Mouse (Mus musculus) ovary, postnatal 36 days (tissue): ENCODE results near the gene Defb30.

ENCODE experiments used
- DNase-seq: peaks from one replicate; pipeline ENCODE4 v3.0.0; 2022; ENCODE audit warnings: low spot score, mixed read lengths

The Defb30 gene

DNA sequence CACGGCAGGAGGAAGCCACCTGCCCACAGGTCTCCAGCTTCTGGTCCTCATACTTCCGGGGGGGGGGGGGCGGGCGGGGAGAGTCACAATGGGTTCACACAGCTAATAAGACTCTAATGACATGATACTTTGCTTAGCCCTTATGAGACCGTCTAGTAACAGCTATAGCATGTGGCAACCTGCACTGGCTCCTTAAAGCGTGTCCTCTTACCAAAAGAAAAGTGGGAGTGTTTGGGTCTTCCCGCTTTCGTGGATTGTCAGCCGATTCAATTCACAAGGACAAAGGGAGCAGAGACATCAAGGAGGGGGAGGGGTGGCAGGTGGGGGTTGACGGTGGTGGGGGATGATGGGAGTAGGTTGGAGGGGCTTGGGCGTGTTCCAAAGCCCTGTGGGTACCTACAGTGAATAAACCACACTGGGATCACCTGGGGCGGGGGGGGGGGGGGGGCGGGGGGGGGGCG is at the start of gene Defb30:
Gene Defb30, minus strand, starts transcription at position 51 of the 461 bp plus-strand sequence.
- DNase-seq, result no peak

DNA sequence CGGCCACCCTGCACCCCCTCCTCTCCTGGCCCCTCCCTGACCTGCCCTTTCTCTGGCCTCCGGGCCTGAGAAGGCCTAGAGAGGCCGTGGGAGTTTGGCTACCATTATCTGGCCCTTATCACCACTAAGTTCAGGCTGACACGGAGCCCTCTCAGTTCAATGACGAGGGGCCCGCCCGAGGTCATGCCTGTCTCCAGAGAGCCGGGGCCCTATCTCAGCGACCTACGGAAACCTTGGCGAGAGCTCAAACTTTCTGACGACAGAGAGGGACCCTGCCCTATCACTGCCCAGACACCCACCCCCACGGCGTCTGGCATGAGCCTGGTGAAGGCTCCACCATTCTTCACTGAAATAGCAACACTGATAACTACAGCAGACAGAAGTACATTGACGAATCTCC is 17.9 kb upstream of the Defb30 start:
- DNase-seq, result peak; percentile 81

GRCm38 (mm10) chr14:63066630-63067310 is 17.0 kb upstream of the Defb30 start:
- DNase-seq, result peak; percentile 65

- DNase-seq, result no peak
Observed at GRCm38 (mm10) chr14:63065391-63065790, 15.6 kb upstream of the Defb30 start.

- no peak for DNase-seq
Observed at GRCm38 (mm10) chr14:63062184-63062583, 12.4 kb upstream of the Defb30 start.

DNA sequence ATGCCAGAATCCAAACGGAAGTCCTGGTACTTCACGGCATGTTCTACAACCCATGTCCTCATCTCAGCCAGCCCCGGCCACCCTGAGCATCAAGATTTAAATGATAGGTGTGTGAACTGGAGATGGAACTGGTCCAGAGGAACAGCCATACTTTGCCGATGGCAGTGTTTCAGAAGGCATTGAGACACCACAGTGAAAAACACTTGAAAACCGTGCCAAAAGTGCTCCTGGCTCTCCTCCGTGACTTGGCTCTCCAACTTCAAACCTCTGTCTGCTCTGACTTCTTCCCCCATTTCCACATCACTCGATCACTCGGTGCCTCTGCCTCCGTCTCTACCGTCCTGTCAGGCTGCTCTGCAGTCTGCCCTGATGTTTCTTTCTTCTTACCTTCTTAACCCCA is 10.6 kb upstream of the Defb30 start:
- DNase-seq, result no peak

- DNase-seq, result peak; percentile 60
Observed at GRCm38 (mm10) chr14:63054729-63055128, 5.0 kb upstream of the Defb30 start.

DNA sequence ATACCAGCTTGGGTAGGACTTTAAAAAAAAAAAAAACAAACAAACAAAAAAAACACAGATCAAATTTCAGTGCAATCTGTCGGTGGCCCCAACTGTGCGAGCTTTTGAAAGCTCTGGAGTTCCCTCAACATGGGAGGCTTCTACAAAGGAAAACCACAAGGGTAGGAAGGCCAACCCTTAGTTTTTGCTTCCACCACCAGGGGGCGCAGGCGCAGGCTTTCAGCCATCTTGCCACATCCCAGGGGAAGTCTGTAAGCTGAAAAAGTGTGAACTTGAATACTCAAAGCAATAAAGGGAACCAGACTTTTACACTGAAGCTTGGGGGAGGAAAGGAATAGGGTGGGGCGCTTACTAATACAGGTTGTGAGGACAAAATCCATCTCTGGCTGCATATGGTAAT is 1.0 kb upstream of the Defb30 start:
- DNase-seq, result peak; percentile 71

DNA sequence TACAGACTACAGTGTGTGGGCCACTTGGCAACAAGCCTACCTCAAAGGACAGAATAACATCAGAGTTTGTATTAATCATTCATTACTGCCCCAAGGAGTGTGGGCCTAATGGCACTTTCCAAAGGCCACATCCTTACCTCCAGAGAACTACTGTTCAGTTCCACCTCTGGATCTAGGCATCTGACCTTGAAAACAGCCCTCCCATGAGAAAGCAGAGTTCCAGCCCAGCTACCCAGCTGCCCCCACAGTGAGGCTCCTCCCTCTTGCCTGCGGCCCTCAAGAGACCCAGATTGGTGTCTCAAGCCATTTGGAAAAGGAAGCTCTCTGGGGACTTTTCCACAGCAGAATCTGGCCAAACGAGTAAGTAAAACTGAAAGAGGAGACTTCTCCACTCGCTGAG is 3.1 kb downstream of the Defb30 start, which contains the start of gene Defb42:
Gene Defb42, plus strand, starts transcription at position 301 of the 400 bp plus-strand sequence.
- no peak for DNase-seq

- DNase-seq, result no peak
Observed at GRCm38 (mm10) chr14:63020524-63021156, 29.1 kb downstream of the Defb30 start.

GRCm38 (mm10) chr14:63014667-63015066 is 35.1 kb downstream of the Defb30 start:
- DNase-seq, result no peak

DNA sequence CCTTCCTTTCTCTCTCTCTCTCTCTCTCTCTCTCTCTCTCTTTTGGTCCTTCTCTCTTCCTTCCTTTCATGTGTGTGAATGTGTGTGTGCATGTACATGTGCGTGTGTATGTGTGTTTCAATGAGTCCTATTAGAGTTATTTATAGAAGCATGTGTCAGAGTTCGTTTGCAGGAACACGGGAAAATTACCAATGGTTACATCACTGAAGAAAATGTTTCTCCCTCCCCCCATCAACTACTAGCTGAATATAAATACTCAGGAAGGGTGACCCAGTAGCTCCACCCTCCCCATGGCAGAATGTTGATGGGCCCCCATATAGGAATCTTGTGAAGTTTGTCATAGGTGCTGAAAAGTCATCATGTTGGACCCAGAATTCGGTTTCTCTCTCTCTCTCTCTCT is 36.7 kb downstream of the Defb30 start:
- no peak for DNase-seq

- DNase-seq, result no peak
Observed at GRCm38 (mm10) chr14:63011471-63011870, 38.3 kb downstream of the Defb30 start, which contains the start of gene Defb43. Gene Defb43 (plus strand): TSS chr14:63011771.

DNA sequence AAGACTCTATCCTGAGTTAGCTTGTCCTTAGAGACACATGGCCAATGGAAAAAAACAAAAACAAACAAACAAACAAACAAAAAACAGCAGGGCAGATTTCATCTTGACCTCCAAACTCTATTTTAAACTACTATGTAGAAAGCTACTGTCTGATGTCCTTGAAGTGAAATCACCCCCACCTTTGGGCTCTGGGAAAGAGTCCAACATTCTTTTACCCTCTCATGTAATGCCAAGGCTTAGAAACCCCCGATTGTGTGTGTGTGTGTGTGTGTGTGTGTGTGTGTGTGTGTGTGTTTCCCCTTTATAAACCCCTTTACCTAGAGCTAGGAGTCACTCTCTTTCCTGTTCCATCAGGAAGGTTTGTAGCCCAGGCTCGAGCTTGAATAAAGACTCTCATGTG is 47.2 kb downstream of the Defb30 start:
- DNase-seq, result no peak

- DNase-seq, result no peak
Observed at GRCm38 (mm10) chr14:62998977-62999376, 50.8 kb downstream of the Defb30 start.

DNA sequence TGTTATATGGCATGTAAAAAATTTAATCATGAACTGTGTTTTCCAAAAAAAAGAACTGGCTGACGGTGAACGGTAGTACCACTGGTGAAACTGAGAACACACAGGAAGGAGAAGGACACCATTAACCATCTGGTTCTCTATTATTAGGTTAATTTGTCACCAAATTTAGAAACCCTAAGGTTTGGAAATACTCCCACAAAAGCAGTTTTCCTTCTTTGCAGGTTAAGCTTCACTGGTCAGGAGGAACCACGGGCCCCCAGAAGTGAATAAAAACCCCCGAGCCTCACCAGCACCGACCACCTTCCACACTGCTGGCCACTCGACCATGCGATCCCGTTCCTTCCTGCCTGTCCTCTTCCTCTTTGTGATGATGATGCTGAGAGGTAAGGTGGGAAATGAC is 52.0 kb downstream of the Defb30 start, which contains the start of gene Defb47:
Gene Defb47, plus strand, starts transcription at position 301 of the 400 bp plus-strand sequence.
- DNase-seq, result no peak

GRCm38 (mm10) chr14:62991849-62992510 is 57.8 kb downstream of the Defb30 start:
- DNase-seq, result no peak

DNA sequence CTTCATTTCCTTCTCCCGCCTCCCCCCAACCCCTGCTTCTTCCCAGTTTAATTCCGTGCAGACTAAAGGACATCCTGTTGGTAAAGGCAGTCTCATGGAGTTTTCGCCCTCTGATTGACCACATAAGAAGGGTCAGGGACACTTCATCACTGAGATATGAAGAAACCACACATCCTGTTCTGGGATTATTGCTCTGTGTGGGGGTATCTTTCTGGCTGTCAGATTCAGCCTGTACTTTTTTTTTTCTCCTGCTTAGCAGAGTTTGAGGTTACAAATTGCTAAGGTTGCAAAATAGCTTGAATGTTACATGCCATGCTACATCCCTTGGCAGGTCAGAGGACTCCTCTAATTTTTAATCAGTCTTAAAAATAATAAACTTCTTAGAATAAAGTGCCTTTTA is 58.5 kb downstream of the Defb30 start:
- no peak for DNase-seq

DNA sequence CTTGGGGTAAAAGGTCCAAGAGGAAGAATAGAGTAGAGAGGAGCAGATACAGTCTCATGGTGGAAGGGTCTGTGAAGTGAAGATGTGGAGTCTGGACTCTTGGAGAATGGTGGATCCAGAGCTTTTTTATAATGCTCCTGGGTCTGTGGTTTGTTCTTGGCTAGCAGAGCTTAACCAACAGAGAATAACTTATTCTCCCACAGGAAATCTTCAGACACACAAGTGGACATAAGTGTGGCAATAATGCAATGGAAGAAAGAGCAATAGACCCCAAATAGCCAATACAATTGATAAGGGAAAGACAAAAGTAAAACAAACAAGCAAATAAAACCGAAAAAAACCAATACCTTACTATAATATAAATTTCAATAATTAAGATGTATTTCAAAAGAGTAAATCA is 65.3 kb downstream of the Defb30 start, which contains the start of gene Defb48:
Gene Defb48, minus strand, starts transcription at position 101 of the 400 bp plus-strand sequence.
- DNase-seq, result no peak
